Mouse (Mus musculus): ENCODE data around the gene Nnat. TPM values are rescaled to one million over a fixed set of nuclear protein-coding genes. Genes with fewer than 3 reads are reported as not detected.

The Nnat gene
- total and polyA plus RNA-seq, 3 experiments: 0.29 to 6.0 (median 0.39) TPM

DNA sequence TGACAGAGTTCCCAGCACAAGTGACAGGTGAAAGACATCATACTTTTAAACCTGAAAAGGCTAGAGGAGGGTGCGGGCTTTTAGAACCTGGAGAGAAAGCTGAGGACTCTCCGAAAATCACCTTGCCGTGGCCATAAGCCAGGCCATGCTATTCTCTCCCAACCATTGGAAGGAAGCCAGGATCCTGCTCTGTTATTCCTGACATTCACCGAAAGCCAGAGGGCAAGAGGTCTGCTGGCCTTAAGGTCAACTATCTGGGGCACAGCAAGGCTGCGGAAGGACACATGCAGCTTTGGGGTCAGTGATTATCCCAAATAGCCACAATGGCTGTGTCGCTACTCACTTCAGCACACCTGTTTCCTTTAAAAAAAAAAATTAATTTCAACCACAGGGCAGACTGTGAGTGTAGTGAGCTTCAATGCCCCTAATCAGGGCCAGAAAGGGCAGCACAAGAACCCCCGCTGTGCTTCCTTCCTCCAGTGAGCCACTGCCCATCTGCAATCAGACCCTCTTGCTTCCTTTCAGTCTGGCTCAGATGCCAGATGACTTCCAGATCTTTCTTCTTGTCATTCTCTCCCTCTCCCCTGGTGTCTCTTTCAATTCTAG lies 23.3 kb upstream of the Nnat start:
- Histone ChIP-seq H3K27me3 (ENCODE audit: control insufficient read depth, insufficient read depth, low read length) (no peaks in the 10 kb centered on the region; the same call in 1 of the 2 replicates), H3K4me1 (ENCODE audit: control insufficient read depth, insufficient read depth, low read length) (peaks cover 5% of the 10 kb centered on the region), H3K4me3 (no peak overlapping the region), H3K36me3 (ENCODE audit: control insufficient read depth, insufficient read depth, low read length) (no peaks in the 10 kb centered on the region), H3K9ac (ENCODE audit: low read depth, low read length) (no peak overlapping the region), H3K27ac (no peak overlapping the region), H3K79me2 (replicated peaks; ENCODE audit: control insufficient read depth, insufficient read depth, low read length) (no peaks in the 10 kb centered on the region)
- 26% methylated on average over 7 of the region's 7 CpGs for WGBS
- DNase-seq: no peak
- TF ChIP-seq EP300 (IDR thresholded peaks at IDR 0.05; ENCODE audit: insufficient read depth, low read depth, low read length) (no peak), POLR2A (IDR thresholded peaks at IDR 0.05; ENCODE audit: insufficient read depth, low read depth, low read length) (no peak), CTCF (IDR thresholded peaks at IDR 0.05) (no peak)
- intact Hi-C loops (cut with DNase I): loop anchor here (5.0 kb wide), 1 partner anchor 54 kb away; no protein-coding TSS in a partner anchor

DNA sequence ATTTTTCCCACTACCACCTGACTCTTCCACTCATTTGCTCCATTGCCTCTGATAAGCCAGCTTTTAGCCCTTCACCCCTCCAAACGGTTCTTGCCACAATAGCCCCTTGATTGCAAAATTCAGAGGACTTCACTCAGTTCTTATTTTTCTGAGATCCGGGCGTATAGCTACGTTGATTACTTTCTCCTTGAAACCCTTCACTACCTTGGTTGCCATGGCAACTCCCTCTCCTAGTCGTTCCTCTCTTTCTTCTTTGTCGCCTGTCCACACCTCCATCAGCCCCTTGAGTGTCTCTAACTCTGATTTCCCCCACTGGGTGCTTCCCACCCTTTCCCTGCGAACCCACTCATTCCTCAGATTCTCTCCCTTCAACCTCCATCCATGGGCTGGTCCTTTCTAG lies 22.8 kb upstream of the Nnat start:
- no peak for DNase-seq
- Histone ChIP-seq H3K4me1 (ENCODE audit: control insufficient read depth, insufficient read depth, low read length) (peaks cover 5% of the 10 kb centered on the region), H3K27me3 (ENCODE audit: control insufficient read depth, insufficient read depth, low read length) (no peaks in the 10 kb centered on the region; the same call in 1 of the 2 replicates), H3K9ac (ENCODE audit: low read depth, low read length) (no peak overlapping the region), H3K79me2 (replicated peaks; ENCODE audit: control insufficient read depth, insufficient read depth, low read length) (no peaks in the 10 kb centered on the region), H3K27ac (no peak overlapping the region), H3K4me3 (no peak overlapping the region), H3K36me3 (ENCODE audit: control insufficient read depth, insufficient read depth, low read length) (no peaks in the 10 kb centered on the region)
- 42% methylated on average over 7 of the region's 7 CpGs for WGBS
- TF ChIP-seq EP300 (IDR thresholded peaks at IDR 0.05; ENCODE audit: insufficient read depth, low read depth, low read length) (no peak), POLR2A (IDR thresholded peaks at IDR 0.05; ENCODE audit: insufficient read depth, low read depth, low read length) (no peak), CTCF (IDR thresholded peaks at IDR 0.05) (no peak)
- intact Hi-C loops (cut with DNase I): loop anchor here (5.0 kb wide), 1 partner anchor 55 kb away; no protein-coding TSS in a partner anchor

DNA sequence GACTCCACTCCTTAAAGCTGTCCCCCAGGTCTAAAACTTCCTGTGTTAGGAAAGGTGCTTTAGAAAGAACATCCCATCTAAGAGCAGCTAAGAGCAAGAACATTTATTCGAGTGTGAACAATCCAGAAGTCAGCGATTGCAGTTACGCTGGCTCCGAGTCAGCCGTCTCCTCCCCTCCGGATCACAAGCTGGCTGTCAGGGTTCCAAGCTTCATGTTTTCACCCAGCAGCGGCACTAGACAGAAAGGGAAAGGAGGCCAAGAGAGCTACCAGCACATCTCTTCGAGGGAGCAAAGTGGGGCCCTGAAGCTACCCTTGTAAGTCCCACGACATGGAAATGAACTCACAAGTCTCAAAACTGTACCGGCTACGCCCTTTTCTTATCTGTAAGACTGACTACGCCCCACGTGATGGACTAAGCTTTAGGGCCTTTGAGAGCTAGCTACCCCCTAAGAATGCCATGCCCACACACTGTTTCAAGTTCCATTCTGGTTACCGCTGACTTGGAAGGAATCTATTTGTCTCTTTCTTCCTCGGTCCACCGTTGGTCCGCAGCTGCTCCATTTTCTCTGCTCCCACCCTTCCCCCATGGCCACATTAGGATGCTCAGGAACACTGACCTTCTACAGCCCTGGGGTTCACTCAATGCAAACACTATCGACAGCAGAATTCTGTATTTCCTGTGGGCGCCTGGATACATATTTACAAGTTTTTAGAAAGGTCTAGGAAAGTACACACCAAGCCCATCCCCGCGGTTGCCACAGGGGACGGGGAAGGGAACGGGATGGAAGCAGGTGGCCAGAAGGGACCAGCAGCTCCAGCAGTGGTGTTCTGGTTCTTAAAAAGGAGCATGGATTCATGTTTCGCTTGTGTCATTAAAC lies 19.6 kb upstream of the Nnat start:
- H3K27ac ChIP-seq: peak overlapping the region; percentile 36
- intact Hi-C loops (cut with DNase I): no loop called here
- TF ChIP-seq POLR2A (IDR thresholded peaks at IDR 0.05; ENCODE audit: insufficient read depth, low read depth, low read length): no peak
- no peak for TF ChIP-seq CTCF (IDR thresholded peaks at IDR 0.05)
- TF ChIP-seq EP300 (IDR thresholded peaks at IDR 0.05; ENCODE audit: insufficient read depth, low read depth, low read length): no peak
- peaks cover 5% of the 10 kb centered on the region for H3K4me1 ChIP-seq (ENCODE audit: control insufficient read depth, insufficient read depth, low read length)
- 55% methylated on average over 24 of the region's 24 CpGs for WGBS
- H3K9ac ChIP-seq (ENCODE audit: low read depth, low read length): 0 out of 2 replicates have a peak overlapping the region, but pooled peaks have one; percentile 12
- H3K79me2 ChIP-seq (replicated peaks; ENCODE audit: control insufficient read depth, insufficient read depth, low read length): no peaks in the 10 kb centered on the region
- no peaks in the 10 kb centered on the region for H3K36me3 ChIP-seq (ENCODE audit: control insufficient read depth, insufficient read depth, low read length)
- H3K4me3 ChIP-seq: no peak overlapping the region
- H3K27me3 ChIP-seq (ENCODE audit: control insufficient read depth, insufficient read depth, low read length): no peaks in the 10 kb centered on the region
- peak; percentile 70 to 73 for DNase-seq

DNA sequence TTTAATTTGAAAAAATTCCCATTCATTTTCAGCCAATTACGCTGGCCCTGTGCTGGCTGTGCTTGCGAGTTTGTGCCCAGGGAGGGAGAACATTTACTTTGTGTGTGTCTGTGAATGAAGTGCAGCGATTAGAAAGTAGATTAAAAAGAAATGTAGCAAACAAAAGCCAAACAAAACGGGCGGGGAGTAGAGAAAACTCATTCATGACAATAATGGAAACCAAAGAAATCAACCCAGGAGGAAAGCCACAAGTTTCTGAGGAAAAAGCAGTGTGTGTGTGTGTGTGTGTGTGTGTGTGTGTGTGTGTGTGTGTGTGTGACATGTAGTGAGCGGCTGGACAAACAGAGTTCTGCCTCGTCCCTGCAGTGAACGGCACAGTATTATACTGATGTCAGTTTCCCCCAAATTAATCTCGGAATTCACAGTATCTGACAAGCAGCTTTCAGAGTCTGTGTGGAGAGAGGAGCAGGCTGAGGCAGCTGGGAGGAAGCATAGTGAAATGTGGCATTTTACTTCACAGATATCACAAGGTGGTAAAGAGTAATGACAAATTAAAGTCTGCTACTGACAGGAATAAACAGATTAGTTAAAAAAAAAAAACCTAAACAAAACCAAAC lies 18.8 kb upstream of the Nnat start:
- H3K4me1 ChIP-seq (ENCODE audit: control insufficient read depth, insufficient read depth, low read length): peaks cover 5% of the 10 kb centered on the region
- H3K27me3 ChIP-seq (ENCODE audit: control insufficient read depth, insufficient read depth, low read length): no peaks in the 10 kb centered on the region
- DNase-seq: no peak
- no peaks in the 10 kb centered on the region for H3K36me3 ChIP-seq (ENCODE audit: control insufficient read depth, insufficient read depth, low read length)
- no peak overlapping the region for H3K4me3 ChIP-seq
- no peak overlapping the region for H3K27ac ChIP-seq
- 72% methylated on average over 9 of the region's 9 CpGs for WGBS
- no peak overlapping the region for H3K9ac ChIP-seq (ENCODE audit: low read depth, low read length)
- intact Hi-C loops (cut with DNase I): no loop called here
- no peaks in the 10 kb centered on the region for H3K79me2 ChIP-seq (replicated peaks; ENCODE audit: control insufficient read depth, insufficient read depth, low read length)
- TF ChIP-seq CTCF (IDR thresholded peaks at IDR 0.05) (no peak), EP300 (IDR thresholded peaks at IDR 0.05; ENCODE audit: insufficient read depth, low read depth, low read length) (no peak), POLR2A (IDR thresholded peaks at IDR 0.05; ENCODE audit: insufficient read depth, low read depth, low read length) (no peak)

DNA sequence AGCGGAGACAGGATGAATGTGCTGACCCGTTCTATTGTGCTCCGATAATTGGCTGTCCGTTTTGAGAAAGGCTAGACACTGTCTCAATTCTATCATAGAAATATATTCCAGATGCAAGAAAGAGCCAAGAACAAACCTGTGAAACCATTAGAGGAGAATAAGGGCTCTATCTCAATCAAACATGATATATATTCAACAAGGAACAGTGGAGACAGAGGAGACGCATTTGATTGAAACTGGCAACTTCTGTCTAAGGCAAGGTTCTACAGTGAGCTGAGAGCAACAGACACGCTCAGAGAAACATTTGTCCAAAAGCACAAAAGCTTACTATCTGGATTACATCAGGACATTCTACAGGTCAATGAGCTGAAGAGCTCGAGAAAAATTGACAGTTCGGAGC lies 18.2 kb upstream of the Nnat start:
- H3K9ac ChIP-seq (ENCODE audit: low read depth, low read length): no peak overlapping the region
- H3K79me2 ChIP-seq (replicated peaks; ENCODE audit: control insufficient read depth, insufficient read depth, low read length): no peaks in the 10 kb centered on the region
- no peaks in the 10 kb centered on the region for H3K27me3 ChIP-seq (ENCODE audit: control insufficient read depth, insufficient read depth, low read length)
- 81% methylated on average over 8 of the region's 8 CpGs for WGBS
- H3K4me3 ChIP-seq: no peak overlapping the region
- peaks cover 4% of the 10 kb centered on the region for H3K4me1 ChIP-seq (ENCODE audit: control insufficient read depth, insufficient read depth, low read length)
- no peak for DNase-seq
- no peaks in the 10 kb centered on the region for H3K36me3 ChIP-seq (ENCODE audit: control insufficient read depth, insufficient read depth, low read length)
- no peak overlapping the region for H3K27ac ChIP-seq
- intact Hi-C loops (cut with DNase I): no loop called here
- TF ChIP-seq EP300 (IDR thresholded peaks at IDR 0.05; ENCODE audit: insufficient read depth, low read depth, low read length) (no peak), CTCF (IDR thresholded peaks at IDR 0.05) (no peak), POLR2A (IDR thresholded peaks at IDR 0.05; ENCODE audit: insufficient read depth, low read depth, low read length) (no peak)
